Mouse (Mus musculus) thymus, adult 2 months (tissue): ENCODE data around the gene Prdm16. TPM values are rescaled to one million over a fixed set of nuclear protein-coding genes. Genes with fewer than 3 reads are reported as not detected.

Experiments
- DNase-seq: peaks from one replicate; pipeline ENCODE4 v3.0.0; 2021
- H3K27ac ChIP-seq: fragments of 200-500 bp; 2 replicates; pipeline ENCODE4 v1.5.1; 2012; ENCODE audit warnings: low read length, control low read depth; ENCODE audit not compliant: control insufficient read depth, insufficient read depth
- H3K27me3 ChIP-seq: fragments of 200-500 bp; 2 replicates; pipeline ENCODE4 v1.6.1; 2012; ENCODE audit warnings: mild to moderate bottlenecking, low read length, moderate library complexity, mixed read lengths; ENCODE audit not compliant: control insufficient read depth, insufficient read depth
- H3K36me3 ChIP-seq: fragments of 200-500 bp; 2 replicates; pipeline ENCODE4 v1.6.1; 2012; ENCODE audit warnings: mild to moderate bottlenecking, low read length, moderate library complexity; ENCODE audit not compliant: control insufficient read depth, insufficient read depth
- H3K4me1 ChIP-seq: fragments of 200-500 bp; replicated peaks from 2 replicates; pipeline ENCODE4 v1.6.1; 2012; ENCODE audit warnings: low read length; ENCODE audit not compliant: control insufficient read depth, insufficient read depth
- H3K4me3 ChIP-seq: fragments of 200-500 bp; 2 replicates; pipeline ENCODE4 v1.5.1; 2012; ENCODE audit warnings: mild to moderate bottlenecking, low read length, control low read depth, moderate library complexity; ENCODE audit not compliant: control insufficient read depth, insufficient read depth
- CTCF ChIP-seq: fragments of 200-500 bp; IDR thresholded peaks from 2 replicates; pipeline ENCODE4 v1.5.1; 2012; ENCODE audit warnings: mild to moderate bottlenecking, control low read depth, low read length, moderate library complexity, borderline replicate concordance; ENCODE audit not compliant: control insufficient read depth, poor library complexity, insufficient read depth; ENCODE audit errors: extremely low read depth
- POLR2A ChIP-seq: fragments of 200-500 bp; IDR thresholded peaks from 2 replicates; pipeline ENCODE4 v1.6.1; 2012; ENCODE audit warnings: mild to moderate bottlenecking, low read length, control low read depth, moderate library complexity; ENCODE audit not compliant: control insufficient read depth, poor library complexity, insufficient read depth; ENCODE audit errors: extremely low read depth
- WGBS: fragments of 180-500 bp; shearing (Covaris S2); methylation state at CpG from one replicate; pipeline ENCODE4 v1.1.7; 2018; 5-methylcytosine and 5-hydroxymethylcytosine counted together
- polyA plus RNA-seq: library from polyadenylated mRNA; depleted of rRNA; stranded (reverse); fragments of >200 nt; gene quantifications from 2 replicates; pipeline ENCODE4 v1.2.3, GENCODE M21; 2012

The Prdm16 gene
- polyA plus RNA-seq, 1 experiment: 4.5 TPM

DNA sequence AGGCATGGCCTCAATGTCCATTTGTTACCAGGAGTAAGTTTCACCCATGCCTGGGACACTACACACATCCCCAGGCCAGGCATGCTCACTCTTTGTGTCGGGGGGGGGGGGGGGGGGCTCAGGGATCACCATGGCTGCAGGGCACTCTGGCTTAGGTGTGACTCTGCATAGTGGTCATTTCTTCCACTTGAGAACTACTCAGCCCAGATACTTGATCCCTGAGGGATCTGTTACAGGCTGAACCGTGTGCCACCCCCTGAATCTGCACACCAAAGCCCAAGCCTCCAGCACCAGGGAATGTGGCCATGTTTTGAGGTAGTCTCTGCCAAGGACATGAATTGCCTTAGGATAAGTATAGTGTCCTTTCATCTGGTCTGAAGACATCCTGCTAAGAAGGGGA lies 123.0 kb downstream of the Prdm16 start:
- no peaks in the 10 kb centered on the region for H3K27me3 ChIP-seq
- 92% methylated on average over 2 of the region's 2 CpGs for WGBS
- H3K4me1 ChIP-seq: no peaks in the 10 kb centered on the region
- H3K36me3 ChIP-seq: no peaks in the 10 kb centered on the region
- DNase-seq: no peak
- no peak for TF ChIP-seq CTCF
- TF ChIP-seq POLR2A: no peak
- H3K4me3 ChIP-seq: no peak overlapping the region
- no peak overlapping the region for H3K27ac ChIP-seq

DNA sequence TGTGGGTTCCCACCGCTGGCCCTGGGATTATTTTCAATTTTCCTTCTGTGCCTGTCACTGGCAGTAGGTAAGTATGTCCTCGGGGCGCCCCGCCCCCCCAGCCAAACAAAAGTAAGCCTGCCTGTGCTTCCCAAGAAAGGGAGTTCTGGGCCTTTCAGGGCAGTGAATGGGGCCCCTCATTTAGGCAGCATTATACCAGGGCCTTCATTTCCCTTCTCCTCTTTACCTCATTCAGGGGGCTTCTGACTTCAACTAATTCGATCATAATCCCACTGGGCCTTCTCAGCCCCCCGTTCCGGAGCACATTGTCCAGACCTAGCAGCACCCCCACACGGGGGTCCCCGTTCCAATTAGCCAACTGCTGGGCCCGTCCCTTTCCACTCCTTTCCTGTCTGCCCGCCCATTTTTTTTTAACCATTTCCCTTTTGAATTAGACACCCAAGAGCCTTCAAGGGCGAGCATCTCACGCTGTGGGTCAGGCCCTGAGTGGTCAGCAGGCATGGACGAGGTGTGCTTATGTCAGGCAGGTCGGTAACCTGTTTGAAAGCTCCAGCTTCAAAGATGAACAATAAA lies 124.1 kb downstream of the Prdm16 start:
- 90% methylated on average over 15 of the region's 15 CpGs for WGBS
- TF ChIP-seq POLR2A (no peak), CTCF (no peak)

DNA sequence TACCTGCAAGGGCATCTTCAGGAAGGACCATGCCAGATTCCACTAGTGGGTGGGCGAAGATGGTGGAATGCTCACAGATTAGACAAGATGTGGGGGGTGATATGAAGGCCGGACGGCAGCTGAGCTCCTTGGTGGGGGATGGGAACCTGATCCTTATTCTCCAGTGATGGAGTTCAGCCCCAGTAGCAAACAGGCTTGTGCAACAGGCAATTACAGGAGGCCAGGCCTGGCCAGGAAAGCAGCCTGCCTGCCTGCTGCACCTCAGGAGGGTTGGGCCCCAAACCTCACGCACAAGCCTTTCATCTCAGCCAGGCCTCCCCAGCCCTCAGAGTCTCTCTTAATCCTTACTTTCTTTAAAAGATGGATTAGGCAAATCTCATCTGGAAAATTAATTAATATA lies 124.9 kb downstream of the Prdm16 start:
- no peak overlapping the region for H3K27ac ChIP-seq
- no peaks in the 10 kb centered on the region for H3K4me1 ChIP-seq
- H3K4me3 ChIP-seq: no peak overlapping the region
- DNase-seq: no peak
- no peaks in the 10 kb centered on the region for H3K36me3 ChIP-seq
- TF ChIP-seq POLR2A (no peak), CTCF (no peak)
- WGBS: 96% methylated on average over 4 of the region's 4 CpGs
- no peaks in the 10 kb centered on the region for H3K27me3 ChIP-seq

More for the DNA sequence above, 124.1 kb downstream of the Prdm16 start:
- DNase-seq: no peak
- Histone ChIP-seq H3K4me1 (no peaks in the 10 kb centered on the region), H3K4me3 (no peak overlapping the region), H3K27ac (no peak overlapping the region), H3K36me3 (no peaks in the 10 kb centered on the region), H3K27me3 (no peaks in the 10 kb centered on the region)

DNA sequence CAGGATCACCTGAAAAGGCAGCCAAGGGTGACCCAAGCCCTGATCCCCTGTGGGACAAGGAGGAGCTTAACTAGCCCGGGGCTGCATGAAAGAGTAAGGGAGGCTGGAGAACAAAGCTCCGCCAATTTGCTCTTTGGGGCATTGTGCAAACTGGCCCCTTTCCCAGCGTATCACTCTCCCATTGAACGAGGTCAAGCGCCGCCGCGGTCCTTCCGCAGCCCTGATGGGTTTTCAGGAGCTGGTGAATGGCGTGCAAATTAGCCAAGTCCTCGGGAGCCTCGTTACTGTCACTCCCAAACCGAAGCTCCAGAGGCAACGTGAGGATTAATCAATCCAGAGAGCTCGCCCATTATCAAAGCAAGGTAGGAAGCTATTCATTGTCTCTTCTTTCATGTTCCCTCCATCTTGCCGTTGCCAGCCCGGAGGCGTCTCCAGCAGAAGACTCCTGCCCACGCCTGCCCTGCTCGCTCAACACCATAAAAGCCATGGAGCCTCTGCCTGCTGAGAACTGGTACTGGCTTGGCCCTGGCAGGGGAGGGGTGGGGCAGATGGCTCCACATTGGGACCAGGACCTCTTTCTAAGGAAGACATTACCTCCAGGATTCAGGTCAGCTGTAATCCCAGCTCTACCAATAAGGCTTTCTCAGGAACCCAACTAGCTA lies 129.8 kb downstream of the Prdm16 start:
- H3K27ac ChIP-seq: no peak overlapping the region
- no peak for DNase-seq
- no peaks in the 10 kb centered on the region for H3K36me3 ChIP-seq
- H3K27me3 ChIP-seq: no peaks in the 10 kb centered on the region
- 86% methylated on average over 20 of the region's 20 CpGs for WGBS
- H3K4me3 ChIP-seq: no peak overlapping the region
- H3K4me1 ChIP-seq: no peaks in the 10 kb centered on the region
- TF ChIP-seq CTCF: no peak
- no peak for TF ChIP-seq POLR2A

DNA sequence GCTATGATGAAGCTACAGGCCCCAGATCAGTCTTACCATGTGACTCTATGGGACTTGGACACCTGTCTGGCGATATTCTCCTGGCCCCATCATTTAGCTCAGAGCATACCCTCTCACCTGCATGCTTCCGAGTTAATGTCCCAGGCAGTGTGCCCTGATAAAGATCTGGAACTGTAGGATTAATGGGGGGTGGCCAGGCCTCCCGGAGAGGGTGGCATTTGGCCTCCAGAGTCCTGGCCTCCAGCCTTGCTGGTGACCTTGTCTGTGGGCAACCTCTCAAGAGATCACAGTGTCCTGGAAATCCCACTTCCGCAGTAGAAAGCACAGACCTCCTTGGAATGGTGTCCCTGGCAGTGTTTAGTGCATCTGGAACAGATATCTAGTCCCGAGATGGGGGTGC lies 131.4 kb downstream of the Prdm16 start:
- Histone ChIP-seq H3K36me3 (no peaks in the 10 kb centered on the region), H3K27ac (no peak overlapping the region), H3K27me3 (no peaks in the 10 kb centered on the region), H3K4me3 (no peak overlapping the region), H3K4me1 (no peaks in the 10 kb centered on the region)
- TF ChIP-seq POLR2A: no peak
- no peak for TF ChIP-seq CTCF
- 92% methylated on average over 5 of the region's 5 CpGs for WGBS
- no peak for DNase-seq

DNA sequence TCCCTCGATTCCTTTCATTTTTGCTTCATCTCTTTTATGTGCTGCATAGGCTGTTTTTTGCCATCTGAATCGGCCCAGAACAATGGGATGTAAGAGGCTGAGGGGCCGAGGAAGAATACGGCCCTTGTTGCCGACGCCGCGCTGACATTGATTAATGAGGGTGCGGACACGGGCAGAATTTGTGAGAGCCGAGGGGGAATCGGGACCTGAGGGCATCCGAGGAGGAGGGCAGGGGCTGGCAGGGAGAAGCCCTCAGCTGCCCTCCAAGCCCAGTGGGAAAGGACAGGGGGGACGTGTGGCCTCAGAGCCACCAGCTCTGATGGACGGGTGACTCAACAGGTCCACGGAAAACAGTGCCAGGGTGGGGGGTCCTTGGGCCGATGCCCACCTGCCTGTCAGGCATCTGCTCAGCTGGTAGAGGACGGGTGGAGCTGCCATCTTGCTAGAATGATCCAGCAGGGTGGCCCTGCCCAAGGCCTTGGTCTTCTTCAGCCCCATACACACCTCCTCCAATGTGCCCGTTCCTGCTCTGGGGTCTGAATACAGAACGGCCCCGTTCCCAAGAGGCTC lies 133.3 kb downstream of the Prdm16 start:
- Histone ChIP-seq H3K4me1 (no peaks in the 10 kb centered on the region), H3K27me3 (no peaks in the 10 kb centered on the region), H3K27ac (no peak overlapping the region), H3K36me3 (no peaks in the 10 kb centered on the region), H3K4me3 (no peak overlapping the region)
- no peak for TF ChIP-seq CTCF
- DNase-seq: no peak
- WGBS: 90% methylated on average over 21 of the region's 21 CpGs
